Mouse (Mus musculus): ENCODE data around the gene Lhx5. TPM values are rescaled to one million over a fixed set of nuclear protein-coding genes. Genes with fewer than 3 reads are reported as not detected.

Gene Lhx5
- not detected for total RNA-seq (2021)

GRCm38 (mm10) chr5:120431649-120432485 is at the start of gene Lhx5:
Lhx5 (plus strand) TSS chr5:120431699.
- DNase-seq (ENCODE audit: extremely low spot score in 1 of 2, low spot score in 1 of 2): no peak

GRCm38 (mm10) chr5:120386361-120386760 is 45.1 kb upstream of the Lhx5 start:
- DNase-seq (ENCODE audit: extremely low spot score in 1 of 2, low spot score in 1 of 2): no peak

DNA sequence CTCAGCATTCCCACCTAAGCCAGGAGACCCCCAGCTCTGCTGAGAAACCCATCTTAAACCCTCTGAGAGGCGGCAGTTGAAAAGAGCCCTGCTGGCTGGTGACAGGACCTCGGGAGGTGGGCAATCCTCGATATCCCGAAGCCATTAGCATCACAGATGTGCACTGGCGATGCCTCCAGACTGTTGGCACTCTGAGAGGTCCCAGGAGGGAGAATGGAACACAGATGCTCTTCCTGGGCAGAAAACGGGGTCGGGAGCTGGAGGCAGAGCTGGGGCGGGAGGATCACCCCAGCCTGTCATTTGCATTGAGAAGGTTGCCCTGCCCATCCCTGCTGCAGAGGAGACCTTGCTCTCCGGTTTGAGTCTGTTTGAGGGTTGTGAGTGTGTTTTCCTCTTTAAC is 42.7 kb upstream of the Lhx5 start:
- no peak for DNase-seq (ENCODE audit: extremely low spot score in 1 of 2, low spot score in 1 of 2)

- DNase-seq (ENCODE audit: extremely low spot score in 1 of 2, low spot score in 1 of 2): no peak
Measured at GRCm38 (mm10) chr5:120389973-120390372, 41.5 kb upstream of the Lhx5 start.

GRCm38 (mm10) chr5:120393871-120394667 is 37.4 kb upstream of the Lhx5 start:
- DNase-seq (ENCODE audit: extremely low spot score in 1 of 2, low spot score in 1 of 2): no peak

GRCm38 (mm10) chr5:120397988-120398387 is 33.5 kb upstream of the Lhx5 start:
- DNase-seq (ENCODE audit: extremely low spot score in 1 of 2, low spot score in 1 of 2): no peak

DNA sequence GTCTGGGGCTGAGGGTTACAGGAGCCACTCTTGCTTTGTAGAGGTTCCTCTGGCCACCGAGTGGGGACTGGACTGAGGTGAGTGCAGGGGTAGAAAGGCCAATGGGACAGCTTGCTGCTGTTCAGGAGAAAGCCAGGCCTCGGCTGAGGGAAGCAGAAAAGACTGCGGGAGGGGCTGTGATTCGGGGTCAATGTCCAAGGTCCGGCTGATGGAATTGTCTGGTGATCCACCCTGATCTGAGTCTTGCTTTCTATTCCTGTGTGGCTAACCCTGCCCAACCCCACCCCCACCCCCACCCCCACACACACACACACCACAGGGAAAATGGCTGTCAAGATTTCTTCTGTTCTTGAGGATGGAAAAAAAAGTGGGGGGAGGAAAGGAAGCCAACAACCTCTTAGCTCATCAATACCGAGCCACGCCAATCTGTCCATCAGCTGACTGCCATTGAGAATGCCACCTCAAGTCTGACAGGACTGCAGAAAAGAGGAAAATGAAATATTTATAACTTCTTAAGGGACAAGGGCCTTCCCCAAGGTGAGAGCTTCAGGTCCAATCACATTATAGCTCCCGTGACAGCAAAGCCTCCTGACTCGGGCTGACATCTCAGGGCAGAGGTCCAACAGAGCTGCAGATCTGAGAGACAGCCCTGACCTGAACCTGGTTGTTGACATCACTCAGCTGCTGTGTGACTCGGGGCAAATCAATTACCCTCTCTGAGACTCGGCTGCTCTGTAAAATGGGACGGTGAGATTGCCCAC is 26.5 kb upstream of the Lhx5 start:
- no peak for DNase-seq (ENCODE audit: extremely low spot score in 1 of 2, low spot score in 1 of 2)

GRCm38 (mm10) chr5:120408933-120409332 is 22.6 kb upstream of the Lhx5 start:
- DNase-seq (ENCODE audit: extremely low spot score in 1 of 2, low spot score in 1 of 2): no peak

DNA sequence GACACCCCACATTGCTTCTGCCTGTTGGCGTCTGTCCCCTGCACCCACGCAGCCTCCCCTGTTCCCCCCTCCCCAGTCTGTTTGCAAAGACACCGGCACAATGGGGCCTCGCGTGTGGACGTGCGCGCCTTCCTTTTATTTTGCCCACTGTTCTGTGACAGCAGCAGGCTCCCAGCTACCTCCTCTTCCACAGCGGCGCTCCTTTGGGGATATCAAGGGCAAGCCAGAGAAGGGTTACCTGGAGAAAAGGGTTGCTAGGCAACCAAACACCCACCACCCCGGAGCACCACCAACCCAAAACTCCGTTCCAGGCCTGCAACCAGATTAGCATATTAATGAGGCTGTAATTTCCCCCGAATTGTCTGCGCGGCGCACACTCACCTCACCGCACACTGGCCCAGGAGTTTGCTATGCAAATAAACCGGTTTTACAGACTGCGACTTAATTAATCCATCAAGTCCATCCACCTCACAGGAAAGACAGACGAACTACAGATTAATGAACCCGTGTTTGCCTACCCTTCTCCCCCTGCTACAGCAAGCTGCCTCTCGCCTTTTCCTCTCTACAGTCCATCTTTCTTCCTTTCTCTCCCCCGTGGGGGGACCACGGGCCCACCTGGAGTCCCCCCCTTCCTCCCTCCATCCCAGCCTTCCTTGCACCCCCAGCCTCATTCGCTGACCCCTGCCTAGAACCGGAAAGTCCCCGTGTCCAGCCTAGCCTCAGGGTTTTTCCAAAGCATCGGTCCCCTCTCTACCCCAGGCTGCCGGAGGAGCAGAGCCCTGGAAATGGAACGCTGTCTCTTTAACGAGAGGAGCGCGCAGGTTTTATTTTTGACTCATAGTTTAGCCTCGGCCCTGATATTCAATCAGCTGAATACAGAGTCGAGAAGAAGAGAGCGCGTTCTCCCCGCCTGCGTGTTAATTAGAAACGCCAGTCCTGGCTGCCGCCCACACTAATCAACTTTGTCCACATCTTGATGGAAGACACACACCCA is 21.8 kb upstream of the Lhx5 start:
- DNase-seq (ENCODE audit: extremely low spot score in 1 of 2, low spot score in 1 of 2): peak in 1 of 2 experiments; percentile 31

- DNase-seq (ENCODE audit: extremely low spot score in 1 of 2, low spot score in 1 of 2): no peak
Measured at GRCm38 (mm10) chr5:120413436-120413835, 18.1 kb upstream of the Lhx5 start.

GRCm38 (mm10) chr5:120420106-120420505 is 11.4 kb upstream of the Lhx5 start:
- DNase-seq (ENCODE audit: extremely low spot score in 1 of 2, low spot score in 1 of 2): no peak

GRCm38 (mm10) chr5:120424039-120424438 is 7.5 kb upstream of the Lhx5 start:
- peak in 1 of 2 experiments; percentile 63 for DNase-seq (ENCODE audit: extremely low spot score in 1 of 2, low spot score in 1 of 2)

GRCm38 (mm10) chr5:120424657-120425056 is 6.8 kb upstream of the Lhx5 start:
- DNase-seq (ENCODE audit: extremely low spot score in 1 of 2, low spot score in 1 of 2): no peak

DNA sequence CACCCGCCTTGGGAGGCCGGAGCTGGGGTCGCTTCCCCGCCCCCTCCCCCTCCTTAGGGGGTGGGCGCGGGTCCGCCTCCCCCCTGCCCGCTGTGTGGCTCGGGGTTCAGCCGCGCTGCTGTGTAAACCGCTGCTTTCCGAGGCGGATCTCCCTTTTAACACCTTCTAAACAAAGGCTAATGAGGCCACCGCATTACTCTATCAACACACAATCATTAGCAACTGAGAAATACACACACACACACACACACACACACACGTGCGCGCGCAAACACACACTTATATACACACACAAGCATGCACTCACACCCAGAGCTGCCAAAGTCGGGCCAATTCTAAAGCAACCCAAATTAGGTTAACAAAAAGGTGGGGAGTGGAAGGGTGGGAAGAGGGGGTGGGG is 5.8 kb upstream of the Lhx5 start:
- no peak for DNase-seq (ENCODE audit: extremely low spot score in 1 of 2, low spot score in 1 of 2)

GRCm38 (mm10) chr5:120426572-120426971 is 4.9 kb upstream of the Lhx5 start:
- no peak for DNase-seq (ENCODE audit: extremely low spot score in 1 of 2, low spot score in 1 of 2)

- DNase-seq (ENCODE audit: extremely low spot score in 1 of 2, low spot score in 1 of 2): no peak
Measured at GRCm38 (mm10) chr5:120427451-120427938, 4.0 kb upstream of the Lhx5 start.

- DNase-seq (ENCODE audit: extremely low spot score in 1 of 2, low spot score in 1 of 2): no peak
Measured at GRCm38 (mm10) chr5:120428189-120428838, 3.2 kb upstream of the Lhx5 start.

- DNase-seq (ENCODE audit: extremely low spot score in 1 of 2, low spot score in 1 of 2): no peak
Measured at GRCm38 (mm10) chr5:120428990-120429389, 2.5 kb upstream of the Lhx5 start.

DNA sequence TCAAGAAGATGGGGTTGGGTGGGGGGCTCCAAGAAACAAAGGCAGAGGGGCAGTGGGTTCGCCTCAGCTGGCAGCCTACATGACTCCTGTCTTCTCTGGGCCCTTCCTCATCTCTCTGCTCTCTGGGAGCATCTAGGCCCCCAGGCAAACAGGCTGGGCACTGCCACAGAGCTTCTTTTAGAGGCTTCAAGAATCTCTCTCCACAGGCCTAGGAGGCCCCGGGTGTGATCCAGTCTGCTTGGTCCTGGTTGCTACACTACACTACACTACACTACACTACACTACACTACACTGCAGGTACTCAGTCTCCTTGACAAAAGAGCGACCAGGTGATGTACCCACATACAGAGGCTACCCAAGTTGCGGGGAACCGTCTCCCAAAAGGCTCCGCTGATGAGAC is 1.8 kb upstream of the Lhx5 start:
- no peak for DNase-seq (ENCODE audit: extremely low spot score in 1 of 2, low spot score in 1 of 2)

Measured in layer of hippocampus, postnatal 25 days (tissue).